Mouse (Mus musculus) T-helper 2 cell (primary cell): ENCODE measurements around the gene A4galt.
"Not testable (repeated sequence)": the region's sequence is repeated elsewhere in the genome, so short reads cannot be mapped to it uniquely, and the experiment has no call there.

Source experiments
- in situ Hi-C: fragments of 300-600 bp; cut with MboI, MseI; formaldehyde crosslinking; loops from one replicate; pipeline ENCODE4 v1.15.1; 2025; ENCODE audit warnings: high pct_unique_total_duplicates

A4galt gene

DNA sequence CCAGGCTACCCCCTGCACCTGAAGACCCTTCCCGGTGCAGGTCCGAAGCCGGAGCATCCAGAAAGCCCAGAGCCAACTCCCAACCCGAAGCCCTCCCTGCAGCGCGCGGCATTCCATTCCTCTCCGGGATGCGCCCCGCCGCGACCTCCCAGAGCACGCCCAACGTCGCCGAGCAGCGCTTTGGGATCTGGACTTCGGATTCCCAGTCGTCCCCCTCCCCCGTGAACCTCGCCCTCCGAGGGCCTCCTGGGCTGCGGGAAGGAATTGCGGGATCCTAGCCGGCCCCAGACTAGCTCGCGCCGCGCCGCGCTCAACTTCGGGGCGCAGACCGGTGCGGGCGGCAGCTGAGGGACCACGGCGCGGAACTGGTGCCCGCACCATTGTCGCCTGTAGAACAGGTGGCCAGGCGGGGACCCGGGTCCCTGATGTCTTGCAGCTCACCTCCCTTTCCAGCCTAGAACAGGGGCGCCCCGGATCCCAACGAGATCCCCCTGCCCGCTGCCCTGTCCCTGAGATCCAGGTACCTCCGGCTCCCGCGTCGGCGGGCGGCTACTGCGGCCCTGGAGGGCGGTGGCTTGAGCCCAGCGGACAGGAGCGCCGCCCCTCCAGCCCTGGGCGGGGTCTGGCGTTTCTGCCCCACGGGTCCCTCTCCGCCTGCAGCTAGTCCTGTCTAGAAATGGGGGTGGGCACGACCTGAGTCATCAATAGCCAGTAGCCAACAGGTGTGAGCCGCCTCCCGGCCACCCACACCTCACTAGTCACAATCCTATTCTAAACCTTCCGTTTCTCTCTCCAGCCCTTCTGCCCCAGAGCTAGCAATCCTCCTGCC, at the start of gene A4galt:
Gene A4galt, minus strand, starts transcription at position 599 of the 829 bp plus-strand sequence.
- in situ Hi-C loops = no loop called here

DNA sequence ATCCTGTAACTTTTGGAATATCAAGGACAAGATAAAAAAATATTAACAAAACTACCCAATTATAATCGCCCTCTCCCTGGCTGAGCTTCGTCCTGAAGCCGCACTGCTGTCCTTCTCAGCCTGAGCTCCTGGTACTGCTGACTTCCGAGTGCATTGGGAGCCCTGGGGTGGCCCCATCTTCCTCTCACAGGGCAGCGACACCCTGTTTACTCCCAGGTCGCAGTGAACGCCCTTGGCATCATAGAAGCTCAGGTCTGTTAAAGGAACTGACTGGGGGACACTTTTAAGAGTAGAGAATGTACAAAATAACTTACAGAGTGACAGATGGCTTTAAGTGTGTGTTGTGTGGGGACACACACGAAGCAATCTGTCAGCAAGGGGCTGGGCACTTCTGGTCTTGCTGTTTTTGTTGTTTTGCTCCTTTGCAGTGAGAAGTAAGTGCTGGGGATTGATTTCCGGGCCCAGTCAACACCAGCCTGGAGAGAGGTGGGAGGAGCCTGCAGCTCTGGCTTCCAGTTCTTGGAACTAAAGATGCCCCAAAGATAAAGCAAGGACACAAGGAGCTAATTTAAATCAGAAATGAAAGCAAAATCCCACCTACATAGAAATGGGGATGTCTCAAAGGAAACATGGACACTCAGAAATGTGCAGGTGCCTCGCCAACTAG, 48.5 kb upstream of the A4galt start:
- in situ Hi-C loops = no loop called here

- in situ Hi-C loops = no loop called here
Measured at GRCm38 (mm10) chr15:83299450-83299849, 47.9 kb upstream of the A4galt start.

DNA sequence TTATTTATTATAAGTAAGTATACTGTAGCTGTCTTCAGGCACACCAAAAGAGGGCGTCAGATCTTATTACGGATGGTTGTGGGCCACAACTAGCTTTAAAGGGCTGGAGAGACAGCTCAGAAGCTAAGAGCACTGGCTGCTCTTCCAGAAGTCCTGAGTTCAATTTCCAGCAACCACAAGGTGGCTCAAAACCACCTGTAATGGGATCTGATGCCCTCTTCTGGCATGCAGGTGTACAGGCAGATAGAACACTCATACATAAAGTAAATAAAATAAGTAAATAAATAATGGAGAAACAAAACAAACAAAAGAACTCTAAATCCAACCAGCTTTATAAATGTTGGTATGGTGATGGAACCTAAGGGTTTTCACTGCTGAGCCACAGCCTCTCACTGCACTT, 47.2 kb upstream of the A4galt start:
- in situ Hi-C loops = no loop called here

DNA sequence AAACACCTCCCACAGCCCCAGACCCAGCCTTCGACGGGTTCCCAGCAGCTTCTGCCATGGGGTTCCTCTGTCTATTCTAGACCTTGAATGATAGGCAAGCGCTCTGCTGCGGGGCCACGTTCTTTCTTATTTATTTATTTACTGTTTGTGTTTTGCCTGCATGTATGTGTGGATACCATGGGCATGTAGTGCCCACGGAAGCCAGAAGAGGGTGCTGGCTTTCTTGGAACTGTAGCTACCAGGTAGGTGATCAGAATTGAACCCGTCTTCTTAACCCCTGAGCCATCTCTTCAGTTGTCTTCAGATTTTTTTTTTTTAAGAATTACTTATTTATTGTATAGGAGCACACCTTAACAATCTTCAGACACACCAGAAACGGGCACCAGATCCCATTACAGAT, 46.7 kb upstream of the A4galt start:
- in situ Hi-C loops = no loop called here

GRCm38 (mm10) chr15:83296771-83297311, 45.3 kb upstream of the A4galt start:
- in situ Hi-C loops = no loop called here

- in situ Hi-C loops = no loop called here
Measured at GRCm38 (mm10) chr15:83296050-83296449, 44.5 kb upstream of the A4galt start.

- in situ Hi-C loops = no loop called here
Measured at GRCm38 (mm10) chr15:83294954-83295353, 43.4 kb upstream of the A4galt start.

- in situ Hi-C loops = no loop called here
Measured at GRCm38 (mm10) chr15:83293706-83294645, 42.4 kb upstream of the A4galt start.

DNA sequence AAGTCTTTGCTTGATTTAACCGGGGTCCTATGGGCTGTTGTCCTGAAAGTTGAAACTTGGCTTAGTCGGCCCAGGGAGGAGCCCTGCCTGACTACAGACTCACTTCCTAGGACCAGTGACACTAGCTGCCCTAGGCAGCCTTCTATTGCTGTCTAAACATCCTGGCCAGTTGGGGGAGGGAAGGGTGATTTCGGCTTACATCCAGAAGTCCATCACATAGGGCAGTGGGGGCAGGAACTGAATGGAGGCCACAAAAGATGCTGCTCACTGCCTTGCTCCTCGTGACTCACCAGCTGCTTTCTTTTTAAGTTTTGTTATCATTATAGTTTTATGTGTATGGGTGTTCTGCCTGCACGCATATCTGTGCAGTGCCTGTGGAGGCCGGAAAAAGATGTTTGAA, 41.6 kb upstream of the A4galt start:
- in situ Hi-C loops = no loop called here

DNA sequence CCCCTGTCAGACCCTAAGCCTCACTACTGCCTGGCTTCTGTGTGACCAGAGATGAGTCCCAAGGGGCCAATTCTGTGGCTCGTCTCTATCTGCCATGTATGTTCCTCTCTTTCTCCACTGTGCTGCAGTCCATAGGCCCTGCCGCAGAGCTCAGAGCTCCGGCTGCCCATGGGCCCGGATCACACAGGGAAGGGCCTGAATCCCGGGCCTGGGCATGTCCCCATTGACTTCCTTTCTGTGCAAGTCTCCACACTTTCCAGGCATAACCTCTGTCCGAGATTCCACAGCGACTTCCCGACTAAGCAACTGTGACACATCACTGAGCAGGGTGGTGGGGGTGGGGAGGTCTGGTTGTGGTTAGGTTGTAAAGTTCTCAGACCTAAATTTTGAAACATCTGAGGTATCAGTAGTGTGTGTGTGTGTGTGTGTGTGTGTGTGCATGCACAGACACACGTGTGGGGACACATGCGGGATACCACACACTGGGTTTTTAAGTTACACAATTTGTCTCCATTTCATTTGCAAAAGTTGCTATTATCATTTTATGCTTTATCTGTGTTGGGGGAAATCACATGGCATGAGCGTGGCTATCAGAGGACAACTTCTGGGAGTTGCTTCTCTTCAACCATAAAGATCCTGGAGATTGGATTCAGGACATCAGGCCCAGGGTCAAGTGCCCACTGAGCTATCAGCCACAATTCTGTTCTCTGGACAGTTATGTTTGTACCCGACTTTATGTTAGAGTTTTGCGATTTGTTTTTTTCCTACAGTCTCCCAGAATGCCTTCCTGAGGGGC, 40.9 kb upstream of the A4galt start:
- in situ Hi-C loops = no loop called here

DNA sequence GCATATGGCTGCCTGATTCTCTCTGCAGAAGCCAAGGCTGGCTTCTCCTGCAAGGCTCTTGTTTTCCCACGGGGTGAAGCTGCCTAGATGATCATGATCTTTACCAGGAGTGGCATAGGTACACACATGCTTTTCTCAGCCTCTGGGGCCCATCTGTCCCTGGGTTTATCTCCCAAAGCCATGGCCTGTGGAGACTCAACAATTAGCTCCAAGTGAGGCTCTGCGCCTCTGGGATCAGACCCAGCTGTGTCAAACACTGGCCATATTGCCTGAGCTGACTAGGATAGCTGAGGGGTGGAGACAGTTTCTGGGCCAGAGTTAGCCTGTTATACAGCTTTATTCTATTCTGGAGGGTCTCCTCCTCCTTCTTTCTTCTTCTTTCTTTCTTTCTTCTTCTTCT, 39.3 kb upstream of the A4galt start:
- in situ Hi-C loops = no loop called here

DNA sequence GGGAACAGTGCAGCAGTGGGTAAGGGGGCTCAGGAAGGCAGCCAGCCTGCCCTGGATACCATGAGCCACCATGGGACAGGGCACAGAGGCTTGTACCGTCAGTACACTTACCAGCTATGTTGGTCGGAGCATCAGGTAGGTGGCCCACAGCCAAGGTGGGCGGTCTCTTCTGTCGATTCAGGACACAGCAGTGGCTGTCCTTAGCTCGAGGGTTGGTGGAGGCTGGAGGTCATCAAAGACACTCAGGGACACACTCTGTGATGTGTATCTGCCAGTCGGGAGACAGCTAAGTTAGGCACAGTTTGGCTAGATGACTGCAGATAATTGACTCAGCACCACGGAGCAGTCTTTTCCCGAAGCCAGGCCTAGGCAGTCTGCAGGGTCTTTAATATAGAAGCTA, 33.3 kb upstream of the A4galt start:
- in situ Hi-C loops = no loop called here

GRCm38 (mm10) chr15:83282397-83282796, 30.8 kb upstream of the A4galt start:
- in situ Hi-C loops = no loop called here

GRCm38 (mm10) chr15:83281303-83281702, 29.7 kb upstream of the A4galt start:
- in situ Hi-C loops = no loop called here

- in situ Hi-C loops = no loop called here
Measured at GRCm38 (mm10) chr15:83278579-83278978, 27.0 kb upstream of the A4galt start.

GRCm38 (mm10) chr15:83277451-83277850, 25.9 kb upstream of the A4galt start:
- in situ Hi-C loops = no loop called here

DNA sequence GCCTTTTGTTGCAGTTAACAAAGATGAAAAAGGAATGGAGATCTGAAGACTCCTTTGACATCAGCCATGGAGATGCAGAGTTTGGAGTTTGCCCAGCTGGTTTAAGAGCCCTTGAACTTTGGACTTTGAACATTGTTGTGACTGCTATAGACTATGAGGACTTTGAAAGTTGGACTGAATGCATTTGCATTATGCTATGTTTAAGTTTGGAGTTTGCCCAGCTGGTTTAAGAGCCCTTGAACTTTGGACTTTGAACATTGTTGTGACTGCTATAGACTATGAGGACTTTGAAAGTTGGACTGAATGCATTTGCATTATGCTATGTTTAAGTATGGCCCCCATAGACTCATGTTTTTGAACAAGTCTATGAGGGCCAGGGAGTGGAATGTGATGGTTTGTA, 22.7 kb upstream of the A4galt start:
- in situ Hi-C loops = not testable (repeated sequence)

DNA sequence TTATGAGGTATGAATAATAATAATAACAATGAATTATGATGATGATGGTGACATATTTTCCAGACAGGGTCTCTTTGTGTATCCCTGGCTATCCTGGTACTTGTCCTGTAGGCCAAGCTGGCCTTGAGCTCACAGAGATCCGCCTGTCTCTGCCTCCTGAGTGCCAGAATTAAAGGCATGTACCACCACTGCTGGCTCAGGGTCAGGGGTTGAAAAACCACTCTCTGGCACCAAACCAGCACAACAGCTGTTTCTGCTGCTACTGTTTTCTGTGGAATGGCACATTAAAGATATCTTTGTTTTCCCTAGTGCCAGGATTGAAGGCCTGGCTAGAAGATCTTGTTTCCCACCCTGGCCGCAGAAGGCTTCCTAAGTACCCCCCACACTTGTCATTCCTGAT, 21.4 kb upstream of the A4galt start:
- in situ Hi-C loops = no loop called here

GRCm38 (mm10) chr15:83271221-83271620, 19.6 kb upstream of the A4galt start:
- in situ Hi-C loops = not testable (repeated sequence)

DNA sequence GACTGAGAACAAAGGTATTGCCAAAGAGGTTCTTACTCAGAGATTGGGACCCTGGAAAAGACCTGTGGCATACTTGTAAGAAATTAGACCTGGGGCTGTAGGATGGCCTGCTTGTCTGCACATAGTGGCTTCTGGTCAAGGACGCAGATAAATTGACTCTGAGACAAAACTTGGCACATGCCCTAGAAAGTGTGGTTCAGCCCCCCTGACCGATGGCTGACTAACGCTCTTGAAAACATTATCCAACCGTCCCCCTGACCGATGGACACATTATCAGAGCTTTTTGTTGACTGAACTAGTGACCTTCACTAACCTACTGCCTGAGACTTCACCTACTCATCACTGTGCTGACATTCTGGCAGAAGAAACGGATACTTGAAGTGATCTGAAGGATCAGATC, 18.4 kb upstream of the A4galt start:
- in situ Hi-C loops = not testable (repeated sequence)
